Mouse (Mus musculus): ENCODE data around the gene Zscan26. TPM values are rescaled to one million over a fixed set of nuclear protein-coding genes. Genes with fewer than 3 reads are reported as not detected.
A peak's percentile ranks its signal among the peaks of the same experiment; 100 is the strongest.
"Not testable (repeated sequence)": the region's sequence is repeated elsewhere in the genome, so short reads cannot be mapped to it uniquely, and the experiment has no call there.

Zscan26 gene
- total RNA-seq, 4 experiments from 2014 or later, result 20.5 to 25.0 (median 21.7) TPM

GRCm38 (mm10) chr13:21427631-21428030, 25.9 kb downstream of the Zscan26 start:
- no peak for DNase-seq (ENCODE audit: low spot score)

DNA sequence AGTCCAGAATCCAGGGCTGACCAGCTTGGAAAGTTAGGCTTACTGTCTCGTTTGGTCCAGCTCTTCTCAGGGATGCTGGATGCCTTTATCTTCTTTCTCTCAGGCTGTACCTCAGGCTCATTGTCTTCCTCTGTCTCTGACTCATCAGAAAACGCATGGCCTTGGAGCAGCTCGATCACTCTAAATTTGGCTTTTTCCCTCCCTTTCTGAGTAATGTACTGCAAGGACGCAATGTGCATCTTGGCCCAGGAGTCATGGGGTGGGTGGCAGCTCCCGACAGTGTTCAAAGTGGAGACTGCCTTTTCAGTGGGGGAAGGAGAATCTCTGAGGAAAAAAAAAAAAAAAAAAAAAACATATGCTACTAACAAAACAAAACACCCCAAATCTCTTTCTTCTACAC, 30.2 kb downstream of the Zscan26 start:
- no peak for DNase-seq (ENCODE audit: low spot score)

- no peak for DNase-seq (ENCODE audit: low spot score)
Measured at GRCm38 (mm10) chr13:21418865-21419264, 34.7 kb downstream of the Zscan26 start.

DNA sequence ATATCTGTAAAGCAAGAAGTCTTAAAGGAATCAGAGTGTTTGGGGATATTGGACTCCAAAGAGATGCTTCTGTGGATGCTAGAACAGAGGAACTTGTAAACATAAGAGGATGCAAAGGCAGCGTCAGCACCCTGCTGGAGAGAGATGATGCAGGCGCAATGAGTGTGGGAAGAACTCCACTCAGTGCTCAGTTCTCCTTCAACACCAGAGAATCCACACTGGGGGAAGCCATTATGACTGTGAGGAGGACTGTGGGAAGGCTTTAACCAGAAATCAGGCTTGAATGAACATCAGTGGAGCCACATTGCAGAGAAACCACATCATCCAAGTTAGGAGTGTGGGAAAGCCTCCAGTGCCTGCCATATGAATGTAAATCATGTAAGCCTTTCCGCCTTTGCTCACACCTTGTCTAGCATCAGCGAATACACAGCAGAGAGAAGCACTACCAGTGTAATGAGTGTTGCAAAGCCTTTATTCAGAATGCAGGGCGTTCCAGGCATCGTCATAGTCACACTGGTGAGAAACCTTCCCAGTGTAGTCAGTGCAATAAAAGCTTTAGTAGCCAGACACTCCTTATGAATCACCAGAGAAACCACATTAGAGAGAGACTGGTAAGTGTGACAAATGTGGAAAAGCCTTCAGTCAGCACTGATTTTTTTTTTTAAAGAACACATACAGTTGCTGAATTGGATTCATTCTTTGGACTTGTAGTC, 36.1 kb downstream of the Zscan26 start:
- no peak for DNase-seq (ENCODE audit: low spot score)

DNA sequence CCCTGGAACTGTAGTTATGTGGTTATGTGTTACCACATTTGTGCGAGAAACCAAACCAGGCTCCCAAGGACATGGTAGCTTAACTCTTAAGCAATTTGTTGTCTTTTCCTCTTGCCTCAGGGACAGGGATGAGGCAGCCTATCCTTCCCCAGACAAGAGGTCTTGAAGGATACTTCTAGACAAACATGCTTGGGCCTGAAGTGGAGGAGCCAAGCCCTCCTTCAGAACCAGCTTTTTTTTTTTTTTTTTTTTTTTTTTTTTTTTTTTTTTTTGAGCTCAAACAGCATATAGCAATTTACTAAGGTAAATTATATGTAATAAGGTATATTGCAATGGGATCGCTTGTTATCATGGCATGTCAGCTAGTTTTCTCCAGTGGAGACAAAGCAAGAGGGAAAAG, 37.8 kb downstream of the Zscan26 start:
- no peak for DNase-seq (ENCODE audit: low spot score)

- DNase-seq (ENCODE audit: low spot score), result no peak
Measured at GRCm38 (mm10) chr13:21415266-21415665, 38.3 kb downstream of the Zscan26 start.

- DNase-seq (ENCODE audit: low spot score), result no peak
Measured at GRCm38 (mm10) chr13:21414231-21415212, 39.0 kb downstream of the Zscan26 start.

- DNase-seq (ENCODE audit: low spot score), result no peak
Measured at GRCm38 (mm10) chr13:21408805-21409459, 44.6 kb downstream of the Zscan26 start.

- peak; percentile 93 for DNase-seq (ENCODE audit: low spot score)
Measured at GRCm38 (mm10) chr13:21407969-21408804, 45.3 kb downstream of the Zscan26 start.

GRCm38 (mm10) chr13:21407341-21407740, 46.2 kb downstream of the Zscan26 start:
- peak; percentile 35 for DNase-seq (ENCODE audit: low spot score)

- no peak for DNase-seq (ENCODE audit: low spot score)
Measured at GRCm38 (mm10) chr13:21402848-21403247, 50.7 kb downstream of the Zscan26 start.

- peak; percentile 81 for DNase-seq (ENCODE audit: low spot score)
Measured at GRCm38 (mm10) chr13:21402287-21402846, 51.2 kb downstream of the Zscan26 start, which contains the start of gene Zkscan3. Gene Zkscan3 (minus strand): TSS chr13:21402755.

- no peak for DNase-seq (ENCODE audit: low spot score)
Measured at GRCm38 (mm10) chr13:21401636-21402286, 51.8 kb downstream of the Zscan26 start.

DNA sequence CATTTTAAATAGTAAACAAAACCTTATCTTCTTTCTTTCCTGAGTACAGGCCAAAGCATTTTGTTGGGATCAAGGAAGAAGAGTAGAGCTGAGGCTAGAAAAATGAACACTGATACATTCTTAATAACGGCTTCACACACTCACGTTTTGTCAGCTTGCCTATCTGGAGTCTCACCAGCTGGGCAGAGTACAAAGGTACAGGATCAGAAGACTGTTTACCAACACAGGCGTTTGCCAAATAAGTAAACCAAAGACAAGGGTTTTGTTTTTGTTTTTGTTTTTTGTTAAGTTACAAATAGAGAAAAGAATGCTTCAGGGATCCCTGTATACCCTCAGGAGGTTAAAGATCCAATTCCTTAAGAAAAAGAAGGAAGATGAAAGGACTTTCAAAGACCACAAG, 52.4 kb downstream of the Zscan26 start:
- no peak for DNase-seq (ENCODE audit: low spot score)

DNA sequence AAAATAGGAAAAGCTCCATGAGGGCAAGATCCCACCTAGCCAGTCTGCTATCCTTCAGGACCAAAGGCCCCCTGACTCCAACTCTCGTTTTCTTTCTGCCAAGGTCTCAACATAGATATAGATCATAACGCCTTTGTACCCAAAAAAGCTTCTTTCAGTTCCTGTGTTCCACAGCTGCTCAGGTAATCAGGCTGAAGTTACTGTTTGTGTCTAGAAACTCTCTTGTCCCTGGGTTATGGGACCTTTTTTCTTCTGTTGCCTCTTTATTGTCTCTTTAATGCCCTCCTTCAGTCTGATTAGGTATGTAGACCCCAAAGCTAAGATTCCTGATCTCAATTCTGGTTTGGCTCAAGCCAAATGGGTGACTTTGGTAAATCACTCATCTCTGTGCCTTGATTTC, 56.0 kb downstream of the Zscan26 start:
- DNase-seq (ENCODE audit: low spot score), result no peak

GRCm38 (mm10) chr13:21396048-21396447, 57.5 kb downstream of the Zscan26 start:
- not testable (repeated sequence) for DNase-seq (ENCODE audit: low spot score)

DNA sequence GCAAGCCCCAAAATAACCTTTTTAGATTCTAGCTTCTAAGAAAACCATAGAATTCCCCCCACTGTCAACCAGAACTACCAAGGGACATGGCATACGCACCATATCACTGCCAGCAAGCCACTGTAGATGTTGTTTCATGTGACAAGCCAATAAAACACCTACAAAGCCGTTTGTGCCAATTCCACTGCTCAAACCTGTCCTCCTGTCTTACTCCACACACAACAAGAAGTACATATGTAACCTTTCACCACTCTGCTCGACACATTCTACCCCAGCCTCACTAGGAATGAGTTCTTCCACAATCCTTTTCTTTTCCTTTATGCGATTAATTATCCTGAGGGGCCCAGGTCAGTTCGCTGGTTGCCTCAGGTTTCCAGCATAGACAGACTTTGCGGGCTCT, 57.9 kb downstream of the Zscan26 start:
- DNase-seq (ENCODE audit: low spot score), result no peak

DNA sequence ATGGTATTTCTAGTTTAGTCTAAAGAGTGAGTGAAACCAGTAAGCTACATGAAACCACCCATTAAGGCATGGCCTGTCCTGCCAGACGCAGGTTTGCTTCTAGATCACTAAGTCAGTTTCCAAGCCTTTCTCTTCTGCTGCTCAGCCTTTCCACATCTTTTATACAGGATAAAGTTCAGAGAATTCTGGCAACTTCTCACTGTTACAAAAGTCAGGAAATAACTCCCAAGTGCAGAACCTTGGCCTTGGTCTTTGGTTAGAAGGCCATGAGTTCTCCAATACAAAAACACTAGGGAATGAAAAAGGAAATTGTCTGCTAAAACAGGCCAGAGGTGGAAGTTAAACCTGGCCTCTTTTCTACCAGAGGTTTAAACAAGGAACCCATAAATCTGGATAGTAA, 58.3 kb downstream of the Zscan26 start:
- DNase-seq (ENCODE audit: low spot score), result no peak

Measured in heart, adult 8-10 months (tissue).